Mouse (Mus musculus): ENCODE results near the gene Ttc7. TPM values are rescaled to one million over a fixed set of nuclear protein-coding genes. Genes with fewer than 3 reads are reported as not detected.
A peak's percentile ranks its signal among the peaks of the same experiment; 100 is the strongest.

Gene Ttc7
- polyA plus RNA-seq, 1 experiment from 2014 or later, result 5.3 TPM

DNA sequence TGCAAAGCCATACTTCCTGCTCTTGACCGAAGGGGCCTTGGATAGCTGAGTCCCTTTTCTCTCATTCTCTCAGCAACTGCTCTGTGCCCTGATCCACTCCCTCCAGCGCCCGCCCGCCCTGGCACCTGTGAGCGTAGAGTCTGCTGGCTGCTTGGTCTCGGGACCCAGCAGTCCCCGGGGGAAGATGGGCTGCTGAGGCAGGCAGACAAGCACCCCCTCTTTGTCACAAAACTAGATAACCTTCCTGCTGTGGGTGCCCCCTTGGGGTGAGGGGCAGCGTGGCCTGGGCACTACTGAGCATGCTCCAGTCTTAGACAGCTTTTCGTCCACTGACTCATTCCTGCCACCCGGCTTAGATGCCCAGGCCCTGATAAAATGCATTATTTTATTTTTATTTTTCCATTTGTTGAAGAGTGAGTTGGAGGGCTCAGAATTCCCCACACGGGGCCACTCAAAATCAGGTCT, 96.5 kb downstream of the Ttc7 start:
- Histone ChIP-seq H3K4me1 (replicated peaks) (peaks cover 48% of the 10 kb centered on the region), H3K9ac (no peak overlapping the region), H3K4me3 (no peak overlapping the region), H3K36me3 (no peaks in the 10 kb centered on the region), H3K27ac (replicated peaks) (peak overlapping the region; percentile 58), H3K4me2 (no peak overlapping the region), H3K27me3 (no peaks in the 10 kb centered on the region), H3K9me3 (no peaks in the 10 kb centered on the region)
- 73% methylated on average over 11 of the region's 11 CpGs for WGBS
- ATAC-seq (ENCODE audit: low FRiP score, low read depth), result no peak

DNA sequence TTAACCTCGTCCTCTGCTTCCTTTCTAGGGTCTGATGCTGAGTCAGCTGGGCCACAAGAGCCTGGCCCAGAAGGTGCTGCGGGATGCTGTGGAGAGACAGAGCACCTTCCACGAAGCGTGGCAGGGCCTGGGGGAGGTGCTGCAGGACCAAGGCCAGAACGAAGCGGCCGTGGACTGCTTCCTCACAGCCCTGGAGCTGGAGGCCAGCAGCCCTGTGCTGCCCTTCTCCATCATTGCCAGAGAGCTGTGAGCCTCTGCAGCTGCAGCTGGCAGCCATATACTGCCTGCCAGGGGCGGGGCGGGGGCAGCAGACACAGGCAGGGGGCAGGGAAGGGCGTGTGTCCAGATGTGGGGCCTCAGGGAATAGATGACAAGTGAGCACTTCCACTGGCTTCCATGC, 97.1 kb downstream of the Ttc7 start:
- Histone ChIP-seq H3K4me2 (no peak overlapping the region), H3K27me3 (no peaks in the 10 kb centered on the region), H3K9ac (0 out of 2 replicates have a peak overlapping the region, but pooled peaks have one; percentile 27), H3K27ac (replicated peaks) (peak overlapping the region; percentile 58), H3K9me3 (no peaks in the 10 kb centered on the region), H3K4me1 (replicated peaks) (peaks cover 48% of the 10 kb centered on the region), H3K4me3 (no peak overlapping the region), H3K36me3 (no peaks in the 10 kb centered on the region)
- 53% methylated on average over 10 of the region's 10 CpGs for WGBS
- ATAC-seq (ENCODE audit: low FRiP score, low read depth), result no peak

DNA sequence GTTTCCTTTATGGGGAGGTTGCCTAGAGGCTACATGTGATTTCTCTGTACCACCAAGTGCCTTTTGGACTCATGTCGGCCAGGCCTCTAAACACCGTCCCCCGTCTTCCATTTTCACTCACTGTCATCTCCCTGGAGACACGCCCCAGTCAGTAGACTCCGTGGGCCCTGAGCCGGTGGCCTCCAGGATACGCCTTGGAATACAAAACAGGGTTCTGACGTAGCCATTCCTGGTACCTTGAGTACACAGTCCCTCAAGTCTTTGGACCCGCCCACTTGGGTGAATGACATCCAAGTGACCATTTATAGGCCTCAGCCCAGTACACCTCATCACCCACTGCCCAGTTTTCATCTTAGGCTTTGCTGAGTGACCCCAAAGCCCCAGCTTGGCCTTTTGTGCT, 98.0 kb downstream of the Ttc7 start:
- no peak overlapping the region for H3K27ac ChIP-seq (replicated peaks)
- ATAC-seq (ENCODE audit: low FRiP score, low read depth), result no peak
- 68% methylated on average over 9 of the region's 9 CpGs for WGBS
- no peaks in the 10 kb centered on the region for H3K27me3 ChIP-seq
- no peak overlapping the region for H3K9ac ChIP-seq
- H3K4me2 ChIP-seq, result no peak overlapping the region
- no peaks in the 10 kb centered on the region for H3K36me3 ChIP-seq
- no peaks in the 10 kb centered on the region for H3K9me3 ChIP-seq
- H3K4me3 ChIP-seq, result no peak overlapping the region
- peaks cover 48% of the 10 kb centered on the region for H3K4me1 ChIP-seq (replicated peaks)

DNA sequence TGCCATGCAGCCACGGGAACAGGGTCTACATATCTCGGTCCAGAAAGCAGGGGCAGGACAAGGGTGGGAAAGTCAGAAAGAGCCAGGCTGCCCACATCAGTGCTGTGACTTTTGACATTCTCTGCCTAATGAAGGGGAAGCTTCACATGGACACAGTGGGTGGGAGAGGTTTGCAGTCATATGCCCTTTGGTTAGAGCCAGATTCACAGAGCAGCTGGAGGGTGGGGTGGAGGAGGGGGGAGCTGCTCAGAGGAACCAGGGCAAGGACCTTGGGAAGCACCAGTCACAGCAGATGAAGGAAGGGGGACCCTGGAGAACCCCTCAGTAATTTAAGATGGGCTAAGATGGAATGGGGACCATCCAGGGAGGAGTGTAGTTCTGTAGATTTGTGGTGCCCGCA, 103.1 kb downstream of the Ttc7 start:
- Histone ChIP-seq H3K36me3 (no peaks in the 10 kb centered on the region), H3K4me1 (replicated peaks) (peaks cover 8% of the 10 kb centered on the region), H3K27ac (replicated peaks) (no peak overlapping the region), H3K27me3 (no peaks in the 10 kb centered on the region), H3K4me2 (no peak overlapping the region), H3K4me3 (no peak overlapping the region), H3K9me3 (no peaks in the 10 kb centered on the region), H3K9ac (no peak overlapping the region)
- WGBS, result 64% methylated on average over 3 of the region's 3 CpGs
- no peak for ATAC-seq (ENCODE audit: low FRiP score, low read depth)

DNA sequence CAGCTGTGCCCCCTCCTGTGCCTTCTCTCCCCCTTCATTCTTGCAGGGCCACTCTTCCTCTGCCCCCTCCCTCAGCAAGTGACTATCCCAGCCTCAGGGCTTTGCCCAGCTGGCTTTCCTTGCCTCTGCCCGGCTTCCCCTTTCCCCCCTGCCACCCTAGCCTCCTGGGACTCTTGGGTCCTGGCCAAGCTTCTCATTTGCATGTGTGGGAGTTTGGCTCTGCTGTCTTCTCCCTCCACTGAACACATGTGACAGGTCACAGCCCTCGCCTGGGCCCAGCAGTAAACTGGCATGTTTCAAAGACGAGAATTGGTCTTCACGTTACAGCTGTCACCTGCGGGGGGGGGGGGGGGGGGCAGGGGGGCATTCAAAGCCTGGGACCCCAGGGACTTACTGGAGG, 104.4 kb downstream of the Ttc7 start:
- H3K9ac ChIP-seq, result no peak overlapping the region

DNA sequence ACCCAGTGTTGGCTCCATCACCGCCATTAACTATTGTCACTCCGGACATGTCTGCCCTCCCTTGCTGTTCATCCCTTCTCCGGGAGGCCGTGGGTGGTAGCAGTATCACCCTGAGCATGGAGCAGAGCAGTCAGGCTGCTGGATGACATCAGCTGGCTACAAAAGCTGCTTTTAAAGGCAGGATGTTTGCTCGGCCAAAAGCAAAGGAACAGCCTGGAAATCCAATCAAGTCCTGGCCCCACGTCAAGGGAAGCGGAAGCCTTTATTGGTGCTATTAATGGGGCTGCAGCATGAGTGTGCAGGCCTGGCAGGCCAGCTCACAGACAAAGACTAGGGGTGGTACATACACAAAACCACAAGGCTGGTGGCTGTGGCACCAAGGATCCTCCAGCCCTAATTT, 108.6 kb downstream of the Ttc7 start:
- peak; percentile 57 for ATAC-seq (ENCODE audit: low FRiP score, low read depth)
- H3K9ac ChIP-seq, result no peak overlapping the region
- H3K36me3 ChIP-seq, result no peaks in the 10 kb centered on the region
- H3K4me1 ChIP-seq (replicated peaks), result peaks cover 6% of the 10 kb centered on the region
- H3K4me2 ChIP-seq, result no peak overlapping the region
- H3K27ac ChIP-seq (replicated peaks), result no peak overlapping the region
- WGBS, result 58% methylated on average over 7 of the region's 7 CpGs
- no peaks in the 10 kb centered on the region for H3K27me3 ChIP-seq
- H3K9me3 ChIP-seq, result no peaks in the 10 kb centered on the region
- no peak overlapping the region for H3K4me3 ChIP-seq

More for the DNA sequence above, 104.4 kb downstream of the Ttc7 start:
- Histone ChIP-seq H3K27me3 (no peaks in the 10 kb centered on the region), H3K4me3 (no peak overlapping the region), H3K36me3 (no peaks in the 10 kb centered on the region), H3K4me1 (replicated peaks) (peaks cover 6% of the 10 kb centered on the region), H3K27ac (replicated peaks) (no peak overlapping the region), H3K9me3 (no peaks in the 10 kb centered on the region), H3K4me2 (no peak overlapping the region)
- ATAC-seq (ENCODE audit: low FRiP score, low read depth), result no peak; the same call in 1 of the 2 replicates
- WGBS, result 14% methylated on average over 3 of the region's 5 CpGs

DNA sequence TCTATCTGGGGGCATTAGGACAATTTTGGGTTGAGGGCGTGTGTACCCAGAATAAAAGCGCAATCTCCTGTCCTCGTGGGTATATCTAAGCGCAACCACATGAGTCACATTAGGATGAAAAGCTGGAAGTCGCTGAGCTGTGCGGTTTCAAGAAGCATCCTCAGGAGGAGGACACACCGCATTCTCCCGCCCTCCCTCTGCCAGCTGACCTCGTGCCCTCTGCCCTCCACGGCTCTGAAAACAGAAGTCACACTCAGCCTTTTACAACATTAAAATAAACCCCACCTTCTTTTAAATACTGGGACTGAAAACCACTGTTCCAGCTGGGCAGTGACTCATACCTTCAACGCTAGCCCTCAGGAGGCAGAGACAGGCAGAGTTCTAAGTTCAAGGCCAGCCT, 114.4 kb downstream of the Ttc7 start:
- Histone ChIP-seq H3K9ac (no peak overlapping the region), H3K36me3 (no peaks in the 10 kb centered on the region), H3K9me3 (no peaks in the 10 kb centered on the region), H3K27ac (replicated peaks) (no peak overlapping the region), H3K4me3 (no peak overlapping the region), H3K27me3 (no peaks in the 10 kb centered on the region), H3K4me2 (no peak overlapping the region), H3K4me1 (replicated peaks) (no peaks in the 10 kb centered on the region)
- ATAC-seq (ENCODE audit: low FRiP score, low read depth), result no peak
- 68% methylated on average over 11 of the region's 11 CpGs for WGBS

DNA sequence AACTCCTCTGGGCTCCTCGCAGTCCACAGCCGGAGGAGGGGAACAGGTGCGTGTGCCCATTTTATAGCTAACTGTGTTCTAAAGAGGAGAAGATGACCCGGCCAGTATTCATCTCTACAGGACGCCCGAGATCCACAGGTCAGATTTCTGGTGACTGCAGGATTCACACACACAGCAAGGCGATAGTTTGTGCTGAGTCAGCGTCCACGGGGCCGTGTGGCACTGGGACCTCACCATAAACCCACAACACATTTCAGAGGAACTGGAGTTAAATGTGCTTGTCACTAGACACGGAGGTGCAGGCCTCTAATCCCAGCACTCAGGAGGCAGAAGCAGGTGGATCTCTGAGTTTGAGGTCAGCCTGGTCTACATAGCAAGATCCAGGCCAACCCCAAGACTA, 119.8 kb downstream of the Ttc7 start:
- Histone ChIP-seq H3K9ac (no peak overlapping the region), H3K27me3 (no peaks in the 10 kb centered on the region), H3K4me1 (replicated peaks) (no peaks in the 10 kb centered on the region), H3K36me3 (no peaks in the 10 kb centered on the region), H3K9me3 (no peaks in the 10 kb centered on the region), H3K4me3 (no peak overlapping the region), H3K27ac (replicated peaks) (no peak overlapping the region), H3K4me2 (no peak overlapping the region)
- 88% methylated on average over 11 of the region's 11 CpGs for WGBS
- no peak for ATAC-seq (ENCODE audit: low FRiP score, low read depth)

DNA sequence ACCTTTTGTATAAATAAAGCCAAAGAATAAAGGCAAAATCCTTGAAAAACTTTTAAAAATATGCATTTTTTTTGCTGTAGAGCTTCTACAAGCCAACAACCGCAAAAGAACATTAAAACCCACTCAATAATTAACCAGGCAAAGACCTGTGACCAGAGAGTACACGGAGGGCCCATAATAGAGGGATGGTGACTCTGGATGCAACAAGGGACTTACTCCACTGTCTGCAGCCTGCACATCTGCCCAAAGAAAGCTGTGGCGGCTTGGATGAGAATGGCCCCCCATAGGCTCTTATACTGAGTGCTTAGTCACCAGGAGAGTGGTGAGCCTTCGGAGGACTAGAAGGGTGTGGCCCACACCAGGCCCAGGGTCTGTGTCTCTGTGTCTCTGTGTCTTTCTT, 120.8 kb downstream of the Ttc7 start:
- Histone ChIP-seq H3K4me2 (no peak overlapping the region), H3K4me3 (no peak overlapping the region)
- 73% methylated on average over 4 of the region's 4 CpGs for WGBS

DNA sequence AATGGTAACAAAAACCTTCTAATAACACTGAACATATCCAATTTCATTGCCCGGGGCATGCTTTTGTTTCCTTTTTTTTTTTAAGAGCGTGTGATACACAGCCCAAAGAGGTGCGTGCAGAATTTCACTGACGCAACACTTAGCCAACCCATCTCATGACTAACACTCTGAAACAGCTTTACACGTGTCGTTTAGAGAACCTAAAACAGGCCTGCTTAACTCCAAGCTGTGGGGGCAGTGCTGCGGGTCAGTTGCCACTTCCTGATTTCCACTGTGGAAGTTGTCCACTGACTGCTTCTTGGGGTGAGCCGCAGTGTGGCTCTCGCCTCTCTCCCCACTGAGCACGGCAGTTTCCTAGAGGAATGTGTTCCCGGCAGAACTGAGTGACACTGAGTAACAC, 122.9 kb downstream of the Ttc7 start:
- no peaks in the 10 kb centered on the region for H3K36me3 ChIP-seq
- H3K9me3 ChIP-seq, result no peaks in the 10 kb centered on the region
- H3K27me3 ChIP-seq, result no peaks in the 10 kb centered on the region
- no peak for ATAC-seq (ENCODE audit: low FRiP score, low read depth)
- no peak overlapping the region for H3K4me2 ChIP-seq
- H3K4me1 ChIP-seq (replicated peaks), result no peaks in the 10 kb centered on the region
- no peak overlapping the region for H3K27ac ChIP-seq (replicated peaks)
- no peak overlapping the region for H3K9ac ChIP-seq
- WGBS, result 73% methylated on average over 11 of the region's 11 CpGs
- H3K4me3 ChIP-seq, result no peak overlapping the region

More for the DNA sequence above, 120.8 kb downstream of the Ttc7 start:
- no peaks in the 10 kb centered on the region for H3K9me3 ChIP-seq
- H3K27me3 ChIP-seq, result no peaks in the 10 kb centered on the region
- no peaks in the 10 kb centered on the region for H3K4me1 ChIP-seq (replicated peaks)
- no peak for ATAC-seq (ENCODE audit: low FRiP score, low read depth)
- H3K36me3 ChIP-seq, result no peaks in the 10 kb centered on the region
- H3K9ac ChIP-seq, result no peak overlapping the region
- H3K27ac ChIP-seq (replicated peaks), result no peak overlapping the region

DNA sequence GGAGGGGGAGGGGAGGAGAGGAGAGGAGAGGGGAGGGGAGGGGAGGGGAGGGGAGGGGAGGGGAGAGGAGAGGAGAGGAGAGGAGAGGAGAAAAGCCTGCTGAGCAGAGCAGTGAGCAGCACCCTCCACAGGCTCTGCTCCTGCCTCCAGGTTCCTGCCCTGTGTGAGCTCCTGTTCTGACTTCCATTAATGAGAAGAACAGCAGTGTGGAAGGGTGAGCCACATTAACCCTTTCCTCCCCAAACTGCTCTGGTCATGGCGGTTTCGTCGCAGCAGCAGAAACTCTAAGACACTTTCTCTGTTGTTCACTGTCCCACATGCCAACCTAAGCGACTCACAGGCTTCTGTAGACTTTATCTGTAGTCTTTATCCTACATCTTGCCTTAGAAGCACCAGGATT, 124.0 kb downstream of the Ttc7 start:
- 81% methylated on average over 4 of the region's 4 CpGs for WGBS
- H3K4me2 ChIP-seq, result no peak overlapping the region
- no peak for ATAC-seq (ENCODE audit: low FRiP score, low read depth)
- H3K4me3 ChIP-seq, result no peak overlapping the region
- no peaks in the 10 kb centered on the region for H3K9me3 ChIP-seq
- no peak overlapping the region for H3K9ac ChIP-seq
- H3K4me1 ChIP-seq (replicated peaks), result no peaks in the 10 kb centered on the region
- H3K27ac ChIP-seq (replicated peaks), result no peak overlapping the region
- no peaks in the 10 kb centered on the region for H3K27me3 ChIP-seq
- no peaks in the 10 kb centered on the region for H3K36me3 ChIP-seq

DNA sequence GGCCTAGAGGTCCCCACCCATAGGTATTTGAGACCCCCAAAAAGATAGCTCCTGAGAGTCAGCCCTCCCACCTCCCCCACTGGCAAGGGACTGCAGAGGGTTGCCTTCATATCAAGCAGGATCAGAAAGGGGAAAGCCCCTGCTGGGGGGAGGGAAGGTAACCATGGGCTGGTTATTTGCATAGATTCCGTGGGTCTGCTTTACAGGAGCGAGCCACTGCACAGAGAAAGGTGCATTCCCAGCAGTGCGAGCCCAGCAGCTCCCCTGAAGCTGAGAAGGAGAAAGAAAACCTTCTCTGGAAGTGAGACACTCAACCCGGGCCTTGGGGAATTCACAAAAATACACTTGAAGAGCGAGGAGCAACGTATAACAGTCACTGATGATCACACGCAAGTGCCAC, 135.4 kb downstream of the Ttc7 start:
- 76% methylated on average over 7 of the region's 7 CpGs for WGBS
- Histone ChIP-seq H3K4me3 (no peak overlapping the region), H3K9ac (no peak overlapping the region), H3K27me3 (no peaks in the 10 kb centered on the region), H3K36me3 (no peaks in the 10 kb centered on the region), H3K9me3 (no peaks in the 10 kb centered on the region), H3K27ac (replicated peaks) (no peak overlapping the region), H3K4me2 (no peak overlapping the region), H3K4me1 (replicated peaks) (no peaks in the 10 kb centered on the region)
- ATAC-seq (ENCODE audit: low FRiP score, low read depth), result no peak

DNA sequence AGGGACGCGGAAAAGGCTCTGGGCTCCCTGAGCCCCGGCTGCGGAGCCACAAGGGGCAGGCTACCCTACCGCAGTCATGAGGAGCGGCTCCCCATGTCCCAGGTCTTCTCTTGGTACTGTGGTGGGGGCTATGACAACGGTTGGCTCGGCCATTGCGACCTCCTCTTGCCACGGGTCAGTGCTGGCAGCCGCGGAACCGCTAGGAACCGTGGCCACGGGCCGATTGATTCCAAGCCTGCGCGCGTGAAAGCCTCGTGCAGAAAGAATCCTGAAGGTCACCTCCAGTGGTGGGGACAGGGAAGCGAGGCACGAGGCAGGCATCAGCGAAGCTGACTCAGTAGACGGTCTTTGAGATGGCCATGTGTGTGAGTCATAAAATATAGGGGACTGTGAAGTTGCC, 144.8 kb downstream of the Ttc7 start, which contains the start of gene Stpg4:
Gene Stpg4, minus strand, starts transcription at position 231 of the 400 bp plus-strand sequence.
- no peaks in the 10 kb centered on the region for H3K27me3 ChIP-seq
- H3K36me3 ChIP-seq, result peaks cover 21% of the 10 kb centered on the region
- no peaks in the 10 kb centered on the region for H3K9me3 ChIP-seq
- H3K4me3 ChIP-seq, result no peak within 1 kb of the TSS
- H3K9ac ChIP-seq, result no peak within 1 kb of the TSS
- no peaks in the 10 kb centered on the region for H3K4me1 ChIP-seq (replicated peaks)
- no peak within 1 kb of the TSS for H3K4me2 ChIP-seq
- 0 out of 2 replicates have a peak, but pooled peaks have one; percentile 23 for ATAC-seq (ENCODE audit: low FRiP score, low read depth)
- no peak within 1 kb of the TSS for H3K27ac ChIP-seq (replicated peaks)
- WGBS, result 56% methylated on average over 24 of the region's 24 CpGs
